Mouse (Mus musculus) spleen, postnatal 10 days (tissue): ENCODE measurements at regions not wholly inside any gene's neighbourhood (a gene's known extent, or its start where the extent isn't known, plus 50 kb on each side); places are given as distances from the start of the nearest gene placed in this dataset.

ENCODE experiments used
- DNase-seq, 2 experiments: peaks; one replicate each; pipeline ENCODE4 v3.0.0; 2021 to 2022; ENCODE audit warnings: low spot score in 2 of 2

- DNase-seq = no peak
Observed at GRCm38 (mm10) chr14:90488301-90488700, 2017.1 kb upstream of the Pcdh20 start.

- no peak for DNase-seq
Observed at GRCm38 (mm10) chr14:90447971-90448370, 1976.8 kb upstream of the Pcdh20 start.

DNA sequence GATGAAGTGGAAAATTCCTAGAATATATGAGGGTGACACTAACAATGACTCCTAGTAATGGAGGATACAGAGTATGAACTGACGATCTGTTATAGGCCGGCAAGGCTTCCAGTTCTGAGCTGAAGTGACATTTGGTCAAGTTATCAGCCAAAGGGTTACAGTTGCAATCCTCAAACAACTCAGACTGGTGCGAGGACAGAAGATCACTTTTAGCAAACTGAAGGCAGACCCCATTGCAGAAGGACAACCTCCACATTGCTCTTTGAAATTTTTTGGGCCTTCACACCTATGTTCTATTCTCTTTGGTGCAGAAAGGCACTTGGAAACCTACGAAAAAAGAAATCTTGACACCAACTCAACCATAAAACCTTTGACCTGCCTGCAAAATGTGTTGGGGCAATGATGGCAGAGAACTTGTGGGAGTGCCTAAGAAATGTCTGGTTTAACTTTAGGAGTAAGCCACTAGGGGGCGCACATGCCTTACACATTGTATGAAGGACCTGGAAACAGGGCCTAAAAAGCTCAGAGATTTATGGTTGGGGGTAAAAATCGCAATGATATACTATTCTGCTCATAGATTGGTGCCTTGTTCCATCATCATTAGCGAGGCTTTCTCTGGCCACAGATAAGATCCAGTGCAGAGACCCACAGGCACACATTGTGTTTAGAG lies 1961.8 kb upstream of the Pcdh20 start:
- DNase-seq = peak in 1 of 2 experiments; percentile 30

DNA sequence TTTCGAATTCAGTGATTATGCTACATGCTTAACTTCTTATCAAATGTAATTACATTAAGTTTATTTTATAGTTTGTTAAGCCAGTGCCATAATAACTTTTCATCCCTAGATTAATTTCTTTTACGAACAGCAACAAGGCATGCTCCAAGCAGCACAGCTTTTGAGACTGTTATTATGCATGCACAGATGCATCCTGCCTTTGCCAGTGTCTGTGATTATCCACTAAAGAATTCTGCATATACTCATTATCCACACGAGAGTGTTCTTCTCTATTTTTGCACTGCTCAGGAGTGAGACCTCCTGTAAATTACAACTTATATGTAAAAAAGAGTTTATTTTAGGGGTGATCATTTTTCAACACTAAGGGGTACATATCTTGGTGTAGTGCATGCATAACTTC lies 1941.5 kb upstream of the Pcdh20 start:
- no peak for DNase-seq

- no peak for DNase-seq
Observed at GRCm38 (mm10) chr14:90406350-90406749, 1935.2 kb upstream of the Pcdh20 start.

DNA sequence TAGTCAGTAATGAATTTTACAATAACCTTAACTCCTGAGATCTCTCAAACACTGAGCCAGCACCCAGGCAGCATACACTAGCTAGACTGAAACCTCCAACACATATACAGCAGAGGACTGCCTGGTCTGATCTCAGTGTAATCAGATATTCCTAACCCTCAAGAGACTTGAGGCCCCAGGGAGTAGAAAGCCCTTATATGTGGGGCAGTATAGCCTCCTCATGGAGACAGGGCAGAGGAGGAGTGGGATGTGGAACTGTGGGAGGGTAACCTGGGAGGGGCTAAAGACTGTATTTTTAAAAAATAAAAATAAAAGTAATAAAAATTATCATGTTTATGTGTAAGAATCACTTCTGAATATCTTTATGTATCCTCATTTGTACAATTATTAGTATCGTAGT lies 1934.3 kb upstream of the Pcdh20 start:
- DNase-seq = no peak

GRCm38 (mm10) chr14:90367256-90367936 lies 1896.2 kb upstream of the Pcdh20 start:
- DNase-seq = no peak

DNA sequence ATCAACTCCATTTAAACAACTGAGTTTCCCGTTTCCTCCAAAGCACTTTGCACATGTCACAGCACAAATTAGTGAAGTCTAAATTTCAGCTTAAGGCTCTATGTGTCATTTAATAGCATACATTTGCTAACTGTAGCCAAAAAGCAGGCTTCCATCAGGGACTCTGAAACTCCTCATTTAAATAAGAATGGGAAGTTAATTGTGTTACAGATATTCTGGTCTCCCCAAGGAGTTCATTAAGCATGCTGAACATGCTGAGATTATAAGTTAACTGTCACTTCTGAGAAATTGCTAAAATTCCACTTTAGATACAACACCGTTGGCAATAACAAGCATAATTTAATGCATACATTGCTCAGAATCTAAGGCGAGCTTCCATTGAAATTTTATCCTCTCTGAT lies 1863.3 kb upstream of the Pcdh20 start:
- no peak for DNase-seq

DNA sequence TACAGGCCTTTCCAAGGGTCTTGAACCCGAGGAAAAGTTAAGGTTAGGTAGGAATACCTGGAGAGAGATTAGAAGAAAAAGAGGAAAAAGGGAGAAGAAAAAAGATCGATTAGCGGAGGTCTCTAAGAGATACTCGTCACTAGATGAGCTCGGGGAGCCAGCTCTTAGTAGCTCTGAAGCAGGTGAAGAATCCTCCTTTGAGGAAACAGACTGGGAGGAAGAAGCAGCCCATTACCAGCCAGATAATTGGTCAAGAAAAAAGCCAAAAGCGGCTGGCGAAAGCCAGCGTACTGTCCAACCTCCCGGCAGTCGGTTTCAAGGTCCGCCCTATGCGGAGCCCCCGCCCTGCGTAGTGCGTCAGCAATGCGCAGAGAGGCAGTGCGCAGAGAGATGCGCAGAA lies 1824.3 kb upstream of the Pcdh20 start:
- DNase-seq = peak; percentile 11 to 17

DNA sequence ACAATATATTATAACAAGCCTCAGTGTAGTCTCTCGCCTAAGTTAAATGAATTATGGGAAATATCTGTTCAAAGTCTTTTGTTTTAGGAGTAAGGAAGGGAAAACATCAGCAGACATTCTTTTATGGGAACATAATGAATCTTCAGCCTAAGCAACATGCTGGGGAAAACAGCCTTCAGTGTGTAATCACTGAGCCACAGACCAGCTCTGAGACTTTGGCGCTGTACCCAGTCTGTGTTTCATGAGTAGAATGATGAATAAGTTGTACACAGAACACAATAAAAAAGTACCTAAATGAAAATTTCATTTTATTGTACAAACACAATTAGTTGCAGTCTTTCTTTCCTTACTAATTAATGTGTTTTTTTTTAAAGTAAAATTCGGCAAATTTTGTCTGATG lies 1774.8 kb upstream of the Pcdh20 start:
- no peak for DNase-seq

GRCm38 (mm10) chr14:90232661-90233060 lies 1761.5 kb upstream of the Pcdh20 start:
- no peak for DNase-seq

DNA sequence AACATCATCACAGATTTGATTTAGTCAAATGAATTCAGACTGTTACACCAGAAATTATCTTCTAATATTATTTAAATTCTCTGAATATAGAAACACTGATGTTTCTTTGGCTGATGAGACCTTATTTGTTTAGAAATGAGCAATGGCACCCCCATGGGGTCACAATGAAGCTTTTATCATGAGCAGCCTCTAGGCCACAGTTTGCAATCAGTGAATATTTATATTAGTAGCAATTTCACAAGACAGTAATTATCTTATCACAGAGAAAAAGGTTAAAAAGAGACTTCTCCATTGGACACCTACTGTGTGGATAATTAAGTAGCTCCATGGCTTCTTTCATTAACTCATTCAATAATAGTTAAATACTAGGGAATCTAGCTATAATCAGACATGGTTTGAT lies 1729.1 kb upstream of the Pcdh20 start:
- no peak for DNase-seq

DNA sequence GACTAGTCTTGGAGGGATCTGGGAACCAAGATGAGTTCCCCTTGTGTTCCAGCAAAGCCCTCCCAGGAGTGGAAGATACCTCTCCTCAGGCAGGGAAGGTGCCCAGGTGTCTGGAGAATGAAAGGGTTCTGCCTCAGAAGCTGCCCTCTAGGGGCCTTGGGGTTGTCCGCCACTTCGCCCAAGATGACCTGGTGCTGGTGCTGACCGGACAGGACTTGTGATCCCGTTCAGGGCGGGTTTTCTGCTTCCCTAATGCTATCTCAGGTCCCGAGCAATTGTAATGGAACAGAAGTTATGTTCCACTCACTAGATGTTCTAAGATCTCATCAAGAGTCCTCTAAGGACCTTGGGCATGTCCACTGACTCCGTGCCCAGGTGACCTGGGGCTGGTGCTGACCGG lies 1726.6 kb upstream of the Pcdh20 start:
- DNase-seq = no peak

DNA sequence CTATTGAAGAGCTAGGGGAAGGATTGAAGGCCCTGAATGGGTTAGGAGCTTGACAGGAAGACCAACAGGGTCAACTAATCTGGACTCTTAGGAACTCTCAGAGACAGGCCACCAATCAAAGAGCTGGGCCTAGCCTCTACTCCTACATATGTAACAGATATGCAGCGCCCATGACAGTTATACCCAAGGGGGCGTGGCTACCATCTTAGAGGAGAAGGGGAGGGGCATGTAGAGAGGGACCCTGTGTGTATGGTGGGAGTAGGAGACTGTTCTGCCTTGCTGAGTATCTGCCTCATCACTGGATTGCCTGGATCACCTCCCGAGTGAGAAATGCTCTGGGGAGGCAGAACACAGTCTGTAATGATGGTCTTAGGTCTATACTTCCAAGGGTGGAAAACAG lies 1701.5 kb upstream of the Pcdh20 start:
- DNase-seq = no peak
